Mouse (Mus musculus): ENCODE data around the gene Ccdc141.

DNA sequence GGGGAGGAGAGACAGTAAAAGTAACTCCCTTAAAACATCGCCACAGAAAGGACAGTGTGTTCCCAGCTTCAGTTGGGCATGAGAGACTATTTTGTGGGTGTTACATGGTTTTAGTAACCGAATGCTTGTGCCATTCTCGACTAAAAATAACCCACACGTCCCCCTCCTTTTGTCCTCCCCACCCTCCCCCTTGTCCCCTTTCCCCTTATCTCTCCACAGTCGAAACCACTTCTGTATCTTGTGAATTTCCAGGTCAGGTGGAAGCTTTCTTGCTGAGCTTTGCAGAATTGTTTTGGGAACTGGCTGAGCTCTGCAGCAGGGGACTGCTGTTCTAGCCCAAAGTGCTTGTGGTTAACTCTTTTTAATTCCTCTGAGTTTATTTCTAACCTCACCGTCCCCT, 200.2 kb downstream of the Ccdc141 start:
- TF ChIP-seq MYOG (IDR thresholded peaks at IDR 0.05; ENCODE audit: control insufficient read depth in 1 of 3, insufficient read depth in 1 of 3, insufficient read length in 2 of 3, low read depth in 2 of 3) = no peak
- no peak for TF ChIP-seq MAX (IDR thresholded peaks at IDR 0.05; ENCODE audit: low read depth)
- TF ChIP-seq POLR2A (IDR thresholded peaks at IDR 0.05; ENCODE audit: insufficient read length, low read depth) = no peak
- TF ChIP-seq CEBPB (IDR thresholded peaks at IDR 0.05; ENCODE audit: insufficient read depth, poor library complexity, severe bottlenecking) = no peak
- TF ChIP-seq USF1 (IDR thresholded peaks at IDR 0.05; ENCODE audit: low read depth) = no peak
- no peak for TF ChIP-seq MYOD1 (IDR thresholded peaks at IDR 0.05; ENCODE audit: control insufficient read depth in 1 of 3, insufficient read length in 2 of 3, low read depth in 2 of 3)
- no peak for TF ChIP-seq TCF12 (IDR thresholded peaks at IDR 0.05; ENCODE audit: insufficient read depth, poor library complexity, severe bottlenecking)

All from myocyte (in vitro differentiated cells).